Mouse (Mus musculus): ENCODE data around the gene Ces1b. TPM values are rescaled to one million over a fixed set of nuclear protein-coding genes. Genes with fewer than 3 reads are reported as not detected.

The Ces1b gene
- polyA plus RNA-seq, 1 experiment from 2014 or later: not detected

DNA sequence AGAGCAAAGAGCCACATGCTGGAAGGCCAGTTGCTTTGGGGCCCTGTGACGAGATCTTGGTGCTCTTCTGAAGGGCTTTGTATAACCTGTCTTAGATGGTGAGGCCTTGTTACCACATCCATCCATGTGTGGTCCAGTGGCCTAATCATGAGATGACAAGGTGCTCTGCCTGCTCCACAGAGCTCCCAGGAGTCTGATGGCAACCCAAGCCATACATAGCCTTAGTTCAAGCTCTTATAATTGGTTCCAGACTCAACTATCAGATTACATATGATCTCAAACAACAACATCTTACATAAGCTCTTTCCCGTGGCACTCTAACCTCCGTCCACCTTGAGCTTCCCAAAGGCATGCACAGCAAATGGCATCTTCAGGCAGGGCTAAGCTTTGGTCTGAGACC lies 31.7 kb downstream of the Ces1b start, which contains the start of gene Ces1a:
Gene Ces1a (minus strand): TSS at position 101 of the 400 bp plus-strand sequence.
- no peak for ATAC-seq (ENCODE audit: low FRiP score, low read depth)
- no peaks in the 10 kb centered on the region for H3K4me1 ChIP-seq
- no peak within 1 kb of the TSS for H3K9ac ChIP-seq (replicated peaks)
- no peak within 1 kb of the TSS for H3K27ac ChIP-seq (replicated peaks)
- H3K4me3 ChIP-seq: no peak within 1 kb of the TSS
- H3K27me3 ChIP-seq: no peaks in the 10 kb centered on the region
- no peak within 1 kb of the TSS for H3K4me2 ChIP-seq (replicated peaks)
- H3K36me3 ChIP-seq: no peaks in the 10 kb centered on the region
- H3K9me3 ChIP-seq: no peaks in the 10 kb centered on the region
- WGBS: 83% methylated on average over 3 of the region's 3 CpGs

GRCm38 (mm10) chr8:93043083-93043482 lies 36.7 kb downstream of the Ces1b start:
- no peak overlapping the region for H3K4me2 ChIP-seq (replicated peaks)
- 0 out of 2 replicates have a peak, but pooled peaks cover 5% of the 10 kb centered on the region for H3K4me1 ChIP-seq
- no peaks in the 10 kb centered on the region for H3K36me3 ChIP-seq
- no peak overlapping the region for H3K9ac ChIP-seq (replicated peaks)
- H3K4me3 ChIP-seq: no peak overlapping the region
- no peak for ATAC-seq (ENCODE audit: low FRiP score, low read depth)
- H3K27me3 ChIP-seq: no peaks in the 10 kb centered on the region
- no peaks in the 10 kb centered on the region for H3K9me3 ChIP-seq
- WGBS: 32% methylated on average over 1 of the region's 1 CpGs
- no peak overlapping the region for H3K27ac ChIP-seq (replicated peaks)

GRCm38 (mm10) chr8:93040776-93041567 lies 38.8 kb downstream of the Ces1b start:
- 86% methylated on average over 4 of the region's 4 CpGs for WGBS
- H3K4me2 ChIP-seq (replicated peaks): no peak overlapping the region
- no peak for ATAC-seq (ENCODE audit: low FRiP score, low read depth)

GRCm38 (mm10) chr8:93040256-93040655 lies 39.6 kb downstream of the Ces1b start:
- H3K27ac ChIP-seq (replicated peaks): no peak overlapping the region
- no peaks in the 10 kb centered on the region for H3K36me3 ChIP-seq
- H3K9me3 ChIP-seq: no peaks in the 10 kb centered on the region
- no peak for ATAC-seq (ENCODE audit: low FRiP score, low read depth)
- H3K27me3 ChIP-seq: no peaks in the 10 kb centered on the region
- 0 out of 2 replicates have a peak, but pooled peaks cover 5% of the 10 kb centered on the region for H3K4me1 ChIP-seq
- no peak overlapping the region for H3K4me3 ChIP-seq
- no peak overlapping the region for H3K9ac ChIP-seq (replicated peaks)
- 83% methylated on average over 2 of the region's 2 CpGs for WGBS
- no peak overlapping the region for H3K4me2 ChIP-seq (replicated peaks)

More at GRCm38 (mm10) chr8:93040776-93041567, 38.8 kb downstream of the Ces1b start:
- H3K4me1 ChIP-seq: 0 out of 2 replicates have a peak, but pooled peaks cover 5% of the 10 kb centered on the region
- H3K9me3 ChIP-seq: no peaks in the 10 kb centered on the region
- no peak overlapping the region for H3K9ac ChIP-seq (replicated peaks)
- H3K36me3 ChIP-seq: no peaks in the 10 kb centered on the region
- no peaks in the 10 kb centered on the region for H3K27me3 ChIP-seq
- no peak overlapping the region for H3K27ac ChIP-seq (replicated peaks)
- H3K4me3 ChIP-seq: no peak overlapping the region

DNA sequence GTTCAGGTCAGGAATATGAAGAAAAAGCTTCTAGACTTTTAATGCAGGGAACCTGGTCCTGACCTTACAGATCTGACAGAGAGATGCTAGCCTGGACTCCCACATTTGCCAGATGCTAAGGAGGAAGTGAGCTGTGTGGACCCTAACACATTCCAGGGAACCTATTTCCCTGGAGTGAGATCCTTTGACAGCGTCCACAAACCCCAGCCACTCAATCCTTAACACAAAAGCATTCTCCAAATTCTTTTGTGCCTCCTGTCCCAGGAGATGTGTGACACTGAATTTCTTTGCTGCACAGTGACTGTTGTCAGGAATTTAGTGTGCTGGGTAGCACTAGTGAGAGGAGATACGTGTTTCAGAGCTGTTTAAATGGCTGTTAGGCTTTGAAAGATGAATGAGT lies 41.0 kb downstream of the Ces1b start:
- no peaks in the 10 kb centered on the region for H3K9me3 ChIP-seq
- no peak overlapping the region for H3K4me3 ChIP-seq
- no peaks in the 10 kb centered on the region for H3K27me3 ChIP-seq
- H3K4me2 ChIP-seq (replicated peaks): no peak overlapping the region
- 0% methylated on average over 2 of the region's 2 CpGs for WGBS
- H3K36me3 ChIP-seq: no peaks in the 10 kb centered on the region
- H3K9ac ChIP-seq (replicated peaks): no peak overlapping the region
- 0 out of 2 replicates have a peak, but pooled peaks cover 5% of the 10 kb centered on the region for H3K4me1 ChIP-seq
- H3K27ac ChIP-seq (replicated peaks): no peak overlapping the region
- no peak for ATAC-seq (ENCODE audit: low FRiP score, low read depth)

GRCm38 (mm10) chr8:93030664-93031063 lies 49.2 kb downstream of the Ces1b start:
- H3K36me3 ChIP-seq: no peaks in the 10 kb centered on the region
- no peak overlapping the region for H3K9ac ChIP-seq (replicated peaks)
- no peak overlapping the region for H3K4me3 ChIP-seq
- no peak for ATAC-seq (ENCODE audit: low FRiP score, low read depth)
- no peaks in the 10 kb centered on the region for H3K4me1 ChIP-seq
- H3K27ac ChIP-seq (replicated peaks): no peak overlapping the region
- 79% methylated on average over 2 of the region's 2 CpGs for WGBS
- no peaks in the 10 kb centered on the region for H3K27me3 ChIP-seq
- H3K9me3 ChIP-seq: no peaks in the 10 kb centered on the region
- H3K4me2 ChIP-seq (replicated peaks): no peak overlapping the region

DNA sequence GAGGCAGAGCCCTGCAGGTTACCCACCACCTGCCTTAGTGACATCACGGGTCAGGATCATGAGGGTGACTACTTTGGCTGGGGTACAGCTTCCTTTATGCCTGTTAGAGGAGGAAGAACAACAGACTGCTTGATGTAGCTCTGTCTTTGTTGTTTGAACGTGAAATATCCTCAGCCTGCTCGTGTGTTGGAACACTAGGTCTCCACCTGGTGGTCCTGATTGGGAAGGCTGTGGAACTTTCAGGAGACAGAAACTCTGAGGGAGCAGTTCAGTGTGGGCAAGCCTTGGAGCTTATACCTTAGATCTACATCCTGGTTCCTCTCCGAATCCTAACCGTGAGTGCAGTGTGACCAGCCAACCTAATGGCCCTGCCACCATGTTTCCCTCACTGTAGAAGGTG lies 58.1 kb downstream of the Ces1b start:
- 73% methylated on average over 5 of the region's 5 CpGs for WGBS
- Histone ChIP-seq H3K9me3 (no peaks in the 10 kb centered on the region), H3K4me2 (replicated peaks) (no peak overlapping the region), H3K27ac (replicated peaks) (no peak overlapping the region), H3K36me3 (no peaks in the 10 kb centered on the region), H3K4me1 (no peaks in the 10 kb centered on the region), H3K4me3 (no peak overlapping the region), H3K27me3 (no peaks in the 10 kb centered on the region), H3K9ac (replicated peaks) (no peak overlapping the region)
- no peak for ATAC-seq (ENCODE audit: low FRiP score, low read depth)

- Histone ChIP-seq H3K4me2 (replicated peaks) (no peak overlapping the region), H3K4me1 (no peaks in the 10 kb centered on the region), H3K9ac (replicated peaks) (no peak overlapping the region), H3K4me3 (no peak overlapping the region), H3K27me3 (no peaks in the 10 kb centered on the region), H3K9me3 (no peaks in the 10 kb centered on the region), H3K36me3 (no peaks in the 10 kb centered on the region), H3K27ac (replicated peaks) (no peak overlapping the region)
- no peak for ATAC-seq (ENCODE audit: low FRiP score, low read depth)
- WGBS: 88% methylated on average over 4 of the region's 4 CpGs
Measured at GRCm38 (mm10) chr8:93014300-93014699, 65.5 kb downstream of the Ces1b start.

DNA sequence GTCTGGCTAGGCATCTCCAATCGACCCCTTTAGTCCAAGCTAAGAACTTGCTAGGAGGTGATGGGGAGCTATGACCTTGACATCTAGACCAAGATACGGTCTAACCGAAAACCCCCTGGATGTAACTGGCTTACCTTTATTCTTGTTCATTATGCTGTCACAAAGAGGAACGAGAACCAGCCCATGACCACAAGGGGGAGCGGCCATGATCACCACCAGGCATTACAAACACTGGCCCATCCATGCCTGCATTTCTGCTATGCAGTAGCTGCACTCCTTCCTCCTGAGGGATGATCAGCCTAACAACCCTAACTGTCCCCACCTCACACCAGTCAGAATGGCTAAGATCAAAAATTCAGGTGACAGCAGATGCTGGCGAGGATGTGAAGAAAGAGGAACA lies 67.6 kb downstream of the Ces1b start:
- Histone ChIP-seq H3K9me3 (no peaks in the 10 kb centered on the region), H3K27me3 (no peaks in the 10 kb centered on the region), H3K4me2 (replicated peaks) (no peak overlapping the region), H3K27ac (replicated peaks) (no peak overlapping the region), H3K4me3 (no peak overlapping the region), H3K9ac (replicated peaks) (no peak overlapping the region), H3K4me1 (no peaks in the 10 kb centered on the region), H3K36me3 (no peaks in the 10 kb centered on the region)
- ATAC-seq (ENCODE audit: low FRiP score, low read depth): no peak
- WGBS: 79% methylated on average over 6 of the region's 6 CpGs

GRCm38 (mm10) chr8:93011439-93011838 lies 68.4 kb downstream of the Ces1b start:
- H3K4me2 ChIP-seq (replicated peaks): no peak overlapping the region
- H3K4me3 ChIP-seq: no peak overlapping the region
- no peaks in the 10 kb centered on the region for H3K27me3 ChIP-seq
- H3K27ac ChIP-seq (replicated peaks): no peak overlapping the region
- WGBS: 12% methylated on average over 9 of the region's 9 CpGs
- H3K4me1 ChIP-seq: no peaks in the 10 kb centered on the region
- no peak overlapping the region for H3K9ac ChIP-seq (replicated peaks)
- H3K9me3 ChIP-seq: no peaks in the 10 kb centered on the region
- H3K36me3 ChIP-seq: no peaks in the 10 kb centered on the region
- peak; percentile 47 for ATAC-seq (ENCODE audit: low FRiP score, low read depth)

GRCm38 (mm10) chr8:93010286-93010685 lies 69.5 kb downstream of the Ces1b start:
- 36% methylated on average over 5 of the region's 5 CpGs for WGBS
- no peak for ATAC-seq (ENCODE audit: low FRiP score, low read depth)
- no peak overlapping the region for H3K9ac ChIP-seq (replicated peaks)
- H3K4me2 ChIP-seq (replicated peaks): no peak overlapping the region
- no peaks in the 10 kb centered on the region for H3K9me3 ChIP-seq
- H3K4me1 ChIP-seq: no peaks in the 10 kb centered on the region
- H3K36me3 ChIP-seq: no peaks in the 10 kb centered on the region
- no peaks in the 10 kb centered on the region for H3K27me3 ChIP-seq
- no peak overlapping the region for H3K4me3 ChIP-seq
- no peak overlapping the region for H3K27ac ChIP-seq (replicated peaks)
